Mouse (Mus musculus) megakaryocyte, embryonic 14.5 days (primary cell): ENCODE measurements around the gene Col16a1. TPM values are rescaled to one million over a fixed set of nuclear protein-coding genes. Genes with fewer than 3 reads are reported as not detected.

ENCODE experiments used
- H3K27me3 ChIP-seq: replicated peaks from 2 replicates; pipeline ENCODE3; 2012; ENCODE audit warnings: inconsistent platforms
- H3K36me3 ChIP-seq: replicated peaks from 2 replicates; pipeline ENCODE3; 2012; ENCODE audit warnings: low read length, inconsistent platforms, mixed read lengths
- H3K4me1 ChIP-seq: 2 replicates; pipeline ENCODE4 v1.6.1; 2012; ENCODE audit warnings: inconsistent platforms
- H3K4me3 ChIP-seq: replicated peaks from 2 replicates; pipeline ENCODE3; 2012; ENCODE audit warnings: moderate library complexity, mild to moderate bottlenecking, inconsistent platforms
- H3K9me3 ChIP-seq: 2 replicates; pipeline ENCODE4 v1.6.1; 2012; ENCODE audit warnings: inconsistent platforms
- FLI1 ChIP-seq: IDR thresholded peaks from 2 replicates; pipeline ENCODE4 v1.6.1; 2012; ENCODE audit warnings: low read length, inconsistent platforms, mixed read lengths
- GATA1 ChIP-seq: IDR thresholded peaks from 3 replicates; pipeline ENCODE4 v1.6.1; 2012; ENCODE audit warnings: mixed read lengths, low read length, inconsistent platforms, borderline replicate concordance
- polyA plus RNA-seq: library from polyadenylated mRNA; stranded (reverse); fragments of >175 nt; gene quantifications from 2 replicates; pipeline ENCODE4 v1.2.3, GENCODE M21; 2012; ENCODE audit warnings: low replicate concordance; ENCODE audit not compliant: insufficient read depth

Col16a1 gene
- polyA plus RNA-seq, 1 experiment: 5.1 TPM

- peaks cover 37% of the 10 kb centered on the region for H3K4me1 ChIP-seq
- H3K4me3 ChIP-seq: no peak overlapping the region
- peaks cover 7% of the 10 kb centered on the region for H3K9me3 ChIP-seq
- H3K36me3 ChIP-seq: peaks cover 6% of the 10 kb centered on the region
- peaks cover 27% of the 10 kb centered on the region for H3K27me3 ChIP-seq
- TF ChIP-seq FLI1 (no peak), GATA1 (no peak)
Measured at GRCm38 (mm10) chr4:130104584-130104983, 56.9 kb downstream of the Col16a1 start.

- Histone ChIP-seq H3K9me3 (peaks cover 7% of the 10 kb centered on the region), H3K27me3 (peaks cover 9% of the 10 kb centered on the region), H3K4me1 (peaks cover 58% of the 10 kb centered on the region), H3K36me3 (peaks cover 25% of the 10 kb centered on the region), H3K4me3 (peak overlapping the region; percentile 97)
- TF ChIP-seq FLI1 (no peak), GATA1 (no peak)
Measured at GRCm38 (mm10) chr4:130107065-130107443, 59.4 kb downstream of the Col16a1 start.

GRCm38 (mm10) chr4:130107444-130108131 lies 59.9 kb downstream of the Col16a1 start:
- Histone ChIP-seq H3K36me3 (peaks cover 25% of the 10 kb centered on the region), H3K9me3 (peaks cover 7% of the 10 kb centered on the region), H3K4me1 (peaks cover 63% of the 10 kb centered on the region), H3K27me3 (peaks cover 4% of the 10 kb centered on the region), H3K4me3 (peak overlapping the region; percentile 97)
- TF ChIP-seq GATA1 (no peak), FLI1 (peak; percentile 48; the same call in 1 of the 2 replicates)

GRCm38 (mm10) chr4:130108929-130109328 lies 61.3 kb downstream of the Col16a1 start:
- peaks cover 2% of the 10 kb centered on the region; the same call in 1 of the 2 replicates for H3K9me3 ChIP-seq
- H3K36me3 ChIP-seq: peaks cover 31% of the 10 kb centered on the region
- H3K4me3 ChIP-seq: peak overlapping the region; percentile 97
- H3K27me3 ChIP-seq: no peaks in the 10 kb centered on the region
- TF ChIP-seq GATA1: no peak
- TF ChIP-seq FLI1: no peak
- H3K4me1 ChIP-seq: peaks cover 77% of the 10 kb centered on the region

- peak overlapping the region; percentile 97 for H3K4me3 ChIP-seq
- H3K4me1 ChIP-seq: peaks cover 80% of the 10 kb centered on the region
- no peaks in the 10 kb centered on the region for H3K27me3 ChIP-seq
- no peaks in the 10 kb centered on the region for H3K9me3 ChIP-seq
- H3K36me3 ChIP-seq: peaks cover 35% of the 10 kb centered on the region
- TF ChIP-seq GATA1 (no peak), FLI1 (no peak)
Measured at GRCm38 (mm10) chr4:130109666-130110065, 62.0 kb downstream of the Col16a1 start.

GRCm38 (mm10) chr4:130110091-130110490 lies 62.5 kb downstream of the Col16a1 start:
- Histone ChIP-seq H3K9me3 (no peaks in the 10 kb centered on the region), H3K4me1 (peaks cover 81% of the 10 kb centered on the region), H3K27me3 (no peaks in the 10 kb centered on the region), H3K36me3 (peaks cover 39% of the 10 kb centered on the region), H3K4me3 (peak overlapping the region; percentile 97)
- no peak for TF ChIP-seq GATA1

- Histone ChIP-seq H3K36me3 (peaks cover 57% of the 10 kb centered on the region), H3K4me3 (peak overlapping the region; percentile 85), H3K27me3 (no peaks in the 10 kb centered on the region), H3K9me3 (no peaks in the 10 kb centered on the region), H3K4me1 (peaks cover 93% of the 10 kb centered on the region)
- TF ChIP-seq GATA1: no peak
- no peak for TF ChIP-seq FLI1
Measured at GRCm38 (mm10) chr4:130112299-130112698, 64.7 kb downstream of the Col16a1 start.

GRCm38 (mm10) chr4:130112732-130113131 lies 65.1 kb downstream of the Col16a1 start:
- H3K27me3 ChIP-seq: no peaks in the 10 kb centered on the region
- H3K4me1 ChIP-seq: peaks cover 96% of the 10 kb centered on the region
- peaks cover 2% of the 10 kb centered on the region; the same call in 1 of the 2 replicates for H3K9me3 ChIP-seq
- H3K4me3 ChIP-seq: peak overlapping the region; percentile 85
- H3K36me3 ChIP-seq: peaks cover 61% of the 10 kb centered on the region
- TF ChIP-seq GATA1 (no peak), FLI1 (no peak)

- Histone ChIP-seq H3K27me3 (no peaks in the 10 kb centered on the region), H3K9me3 (peaks cover 3% of the 10 kb centered on the region; the same call in 1 of the 2 replicates), H3K4me1 (peaks cover 59% of the 10 kb centered on the region), H3K36me3 (peaks cover 85% of the 10 kb centered on the region), H3K4me3 (peak overlapping the region; percentile 6)
- TF ChIP-seq GATA1 (no peak), FLI1 (no peak)
Measured at GRCm38 (mm10) chr4:130120752-130121151, 73.1 kb downstream of the Col16a1 start.

- Histone ChIP-seq H3K4me1 (peaks cover 52% of the 10 kb centered on the region), H3K9me3 (peaks cover 3% of the 10 kb centered on the region; the same call in 1 of the 2 replicates), H3K36me3 (peaks cover 87% of the 10 kb centered on the region), H3K4me3 (no peak overlapping the region), H3K27me3 (no peaks in the 10 kb centered on the region)
- TF ChIP-seq GATA1 (no peak), FLI1 (no peak)
Measured at GRCm38 (mm10) chr4:130121560-130121959, 73.9 kb downstream of the Col16a1 start.
